Mouse (Mus musculus): ENCODE results near the gene Lat2. TPM values are rescaled to one million over a fixed set of nuclear protein-coding genes. Genes with fewer than 3 reads are reported as not detected.
A peak's percentile ranks its signal among the peaks of the same experiment; 100 is the strongest.

Lat2 gene
- polyA plus RNA-seq, 1 experiment: not detected

DNA sequence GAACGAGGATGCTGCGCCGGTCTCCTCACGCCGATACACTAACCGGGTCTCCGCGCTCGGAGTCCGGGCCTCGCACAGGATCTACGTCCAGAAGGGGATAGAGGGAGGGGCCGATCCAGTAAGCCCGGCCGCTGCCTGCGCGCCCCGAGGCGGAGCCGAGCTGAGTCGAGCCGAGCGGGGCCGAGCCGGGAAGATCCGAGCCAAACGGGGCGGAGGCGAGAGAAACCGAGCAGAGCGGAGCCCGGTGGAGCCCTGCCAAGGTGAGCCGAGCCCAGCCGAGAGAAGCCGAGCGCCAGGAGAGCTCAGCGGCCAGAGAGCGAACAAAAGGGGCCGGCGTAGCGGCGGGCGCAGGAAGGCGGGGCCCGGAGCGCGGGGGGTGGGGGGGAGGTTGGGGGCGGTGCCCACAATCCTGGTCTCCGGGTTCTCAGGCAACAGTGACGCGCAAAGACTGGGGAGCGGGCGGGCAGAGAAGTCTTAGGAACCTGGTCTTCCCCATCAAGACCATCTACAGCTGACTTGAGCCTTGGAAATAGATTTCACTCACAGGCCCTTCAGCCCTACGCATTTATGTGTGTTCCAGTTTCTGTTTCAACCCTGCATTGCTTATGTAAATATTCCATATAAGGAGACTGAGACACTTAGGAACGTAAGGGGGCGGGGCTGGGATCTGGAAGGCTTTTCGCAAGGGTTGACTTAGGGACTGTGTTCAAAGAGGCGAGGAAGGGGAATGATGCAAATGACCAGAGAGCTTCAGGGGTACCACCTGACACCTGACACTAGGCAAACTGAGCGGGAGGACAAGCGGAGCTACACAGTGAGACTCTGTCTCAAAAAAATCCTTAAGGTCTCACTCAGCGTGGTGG, 62.5 kb downstream of the Lat2 start, which contains the start of gene Clip2:
Clip2 (minus strand) TSS at position 325 of the 863 bp plus-strand sequence.
- 0 out of 2 replicates have a peak, but pooled peaks have one; percentile 17 for TF ChIP-seq CTCF (IDR thresholded peaks at IDR 0.05; ENCODE audit: insufficient read depth, low read depth, low read length)
- peak; percentile 43 for TF ChIP-seq POLR2A (IDR thresholded peaks at IDR 0.05; ENCODE audit: insufficient read depth, low read depth, low read length)
- Histone ChIP-seq H3K4me1 (ENCODE audit: control insufficient read depth, insufficient read depth, low read length) (peaks cover 37% of the 10 kb centered on the region), H3K27ac (ENCODE audit: insufficient read depth, low read depth, low read length) (peak within 1 kb of the TSS; percentile 97), H3K4me3 (ENCODE audit: insufficient read depth, low read depth, low read length) (peak within 1 kb of the TSS; percentile 93)
- WGBS: 2% methylated on average over 61 of the region's 61 CpGs

DNA sequence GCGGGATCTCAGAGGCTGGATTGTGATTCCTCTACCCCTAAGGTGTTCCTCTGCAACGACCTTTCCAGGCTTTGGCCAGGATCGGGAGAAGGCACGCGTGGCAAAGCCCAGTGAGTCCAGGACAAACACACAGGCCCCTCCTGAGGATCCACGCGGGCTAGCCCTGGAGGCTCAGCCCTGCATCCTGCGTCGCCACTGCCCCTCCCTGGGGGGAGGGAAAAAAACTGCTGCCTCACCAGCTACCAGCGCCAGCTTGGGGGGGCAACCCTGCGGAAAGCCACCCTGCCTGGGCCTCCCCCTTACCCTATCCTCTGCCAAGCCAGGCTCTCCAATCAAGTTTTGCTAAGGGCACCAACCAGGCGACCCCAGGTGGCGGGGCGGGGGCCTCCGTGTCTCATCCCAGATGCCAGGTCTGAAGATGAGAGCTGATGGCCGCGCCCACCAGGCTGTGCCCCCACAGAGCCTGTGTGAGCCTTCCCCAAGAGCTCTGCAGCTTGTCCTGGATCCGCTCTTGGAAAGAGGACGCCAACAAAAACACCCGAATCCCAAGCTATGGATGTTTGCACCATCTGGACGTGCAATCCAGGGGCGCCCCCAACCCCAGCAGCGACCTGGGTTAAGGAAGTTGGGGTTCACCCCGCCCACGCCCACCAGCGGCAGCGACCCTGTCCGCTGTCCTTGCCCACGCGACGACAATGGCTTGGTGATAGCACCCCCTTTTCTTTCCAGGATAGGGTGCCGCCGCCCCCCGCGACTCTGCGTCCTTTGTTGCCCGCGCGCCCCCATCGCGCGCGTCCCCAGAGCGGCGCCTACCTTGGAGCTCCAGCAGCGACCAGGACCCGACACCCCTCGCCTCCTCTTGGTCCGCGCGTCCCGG, 63.4 kb downstream of the Lat2 start:
- Histone ChIP-seq H3K27ac (ENCODE audit: insufficient read depth, low read depth, low read length) (peak overlapping the region; percentile 97), H3K4me1 (ENCODE audit: control insufficient read depth, insufficient read depth, low read length) (peaks cover 45% of the 10 kb centered on the region), H3K4me3 (ENCODE audit: insufficient read depth, low read depth, low read length) (peak overlapping the region; percentile 93)
- TF ChIP-seq CTCF (IDR thresholded peaks at IDR 0.05; ENCODE audit: insufficient read depth, low read depth, low read length): no peak
- TF ChIP-seq POLR2A (IDR thresholded peaks at IDR 0.05; ENCODE audit: insufficient read depth, low read depth, low read length): no peak
- WGBS: 1% methylated on average over 52 of the region's 52 CpGs

DNA sequence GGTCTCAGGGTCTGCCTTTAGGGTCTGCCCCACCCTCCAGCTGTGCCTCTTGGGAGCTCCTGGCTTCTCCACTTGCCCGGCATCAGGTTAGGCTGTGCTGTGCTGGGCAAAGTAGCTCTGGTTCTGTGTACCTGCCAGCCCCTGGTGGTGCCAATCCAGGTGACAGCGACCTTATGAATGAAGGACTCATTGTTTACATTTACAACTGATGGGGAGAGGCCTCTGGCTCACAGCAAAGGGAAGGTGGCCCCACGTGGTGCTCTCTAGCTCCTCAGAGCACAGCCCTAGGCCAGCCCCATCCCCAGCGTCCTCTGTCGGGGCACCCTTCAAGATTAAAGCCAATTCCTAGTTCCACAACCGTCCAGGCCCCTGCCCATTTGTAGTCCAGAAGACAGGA, 64.0 kb downstream of the Lat2 start:
- Histone ChIP-seq H3K27ac (ENCODE audit: insufficient read depth, low read depth, low read length) (peak overlapping the region; percentile 97), H3K4me1 (ENCODE audit: control insufficient read depth, insufficient read depth, low read length) (peaks cover 50% of the 10 kb centered on the region), H3K4me3 (ENCODE audit: insufficient read depth, low read depth, low read length) (peak overlapping the region; percentile 93)
- no peak for TF ChIP-seq CTCF (IDR thresholded peaks at IDR 0.05; ENCODE audit: insufficient read depth, low read depth, low read length)
- no peak for TF ChIP-seq POLR2A (IDR thresholded peaks at IDR 0.05; ENCODE audit: insufficient read depth, low read depth, low read length)
- WGBS: 6% methylated on average over 6 of the region's 6 CpGs

Other genes with a start within 250 kb of the Lat2 start
- not detected in 2 replicates for gene Gtf2ird1, start 158.3 kb downstream of the Lat2 start, polyA plus RNA-seq (2012; ENCODE audit: insufficient read depth, insufficient read length, low replicate concordance, missing spikeins)
- gene Clip2, start 62.6 kb downstream of the Lat2 start, polyA plus RNA-seq (2012; ENCODE audit: insufficient read depth, insufficient read length, low replicate concordance, missing spikeins): not detected in 2 replicates
- not detected in 2 replicates for gene Syna, start 54.9 kb downstream of the Lat2 start, polyA plus RNA-seq (2012; ENCODE audit: insufficient read depth, insufficient read length, low replicate concordance, missing spikeins)
- not detected in 2 replicates for gene Rfc2, start 33.7 kb downstream of the Lat2 start, polyA plus RNA-seq (2012; ENCODE audit: insufficient read depth, insufficient read length, low replicate concordance, missing spikeins)
- gene Eif4h, start 24.5 kb upstream of the Lat2 start, polyA plus RNA-seq (2012; ENCODE audit: insufficient read depth, insufficient read length, low replicate concordance, missing spikeins): 112 TPM in 1 of 2 replicates, not detected in the other
- gene Limk1, start 73.6 kb upstream of the Lat2 start, polyA plus RNA-seq (2012; ENCODE audit: insufficient read depth, insufficient read length, low replicate concordance, missing spikeins): not detected in 2 replicates
- gene Eln, start 132.3 kb upstream of the Lat2 start, polyA plus RNA-seq (2012; ENCODE audit: insufficient read depth, insufficient read length, low replicate concordance, missing spikeins): not detected in 2 replicates